Mouse (Mus musculus) liver, postnatal 0 days (tissue): ENCODE data around the gene Cox7a1. TPM values are rescaled to one million over a fixed set of nuclear protein-coding genes. Genes with fewer than 3 reads are reported as not detected.
A peak's percentile ranks its signal among the peaks of the same experiment; 100 is the strongest.

ENCODE experiments used
- ATAC-seq: fragments of 200-750 bp; cut with Nextera tagmentation; 2 replicates; pipeline ENCODE4 v1.8.0; 2017; ENCODE audit warnings: mild to moderate bottlenecking, moderate library complexity
- DNase-seq: peaks from one replicate; pipeline ENCODE4 v3.0.0-alpha.2; 2016
- H3K27ac ChIP-seq: fragments of 300-500 bp; sonication (generic); 2 replicates; pipeline ENCODE4 v1.5.1; 2014; ENCODE audit warnings: antibody characterized with exemption, moderate library complexity, mild to moderate bottlenecking, low read depth
- H3K27me3 ChIP-seq: fragments of 300-500 bp; sonication (generic); 2 replicates; pipeline ENCODE4 v1.6.1; 2014; ENCODE audit warnings: low read length, control low read depth, mixed read lengths; ENCODE audit not compliant: insufficient read depth
- H3K36me3 ChIP-seq: fragments of 300-500 bp; sonication (generic); replicated peaks from 2 replicates; pipeline ENCODE4 v1.6.1; 2014; ENCODE audit warnings: mild to moderate bottlenecking, control low read depth, low read length, moderate library complexity, mixed read lengths; ENCODE audit not compliant: insufficient read depth
- H3K4me1 ChIP-seq: fragments of 300-500 bp; sonication (generic); 2 replicates; pipeline ENCODE4 v1.6.1; 2014; ENCODE audit warnings: antibody characterized with exemption, mild to moderate bottlenecking, control low read depth; ENCODE audit not compliant: insufficient read depth
- H3K4me2 ChIP-seq: fragments of 300-500 bp; sonication (generic); 2 replicates; pipeline ENCODE4 v1.6.1; 2014; ENCODE audit warnings: low read depth, mild to moderate bottlenecking, low read length, moderate library complexity, mixed read lengths
- H3K4me3 ChIP-seq: fragments of 300-500 bp; sonication (generic); 2 replicates; pipeline ENCODE4 v1.5.1; 2014; ENCODE audit warnings: low read depth, low read length
- H3K9ac ChIP-seq: fragments of 300-500 bp; sonication (generic); replicated peaks from 2 replicates; pipeline ENCODE4 v1.6.1; 2014; ENCODE audit warnings: mild to moderate bottlenecking, moderate library complexity
- H3K9me3 ChIP-seq: fragments of 300-500 bp; sonication (generic); 2 replicates; pipeline ENCODE4 v1.6.1; 2016; ENCODE audit warnings: mild to moderate bottlenecking, control low read depth, low read length, mixed read lengths
- CTCF ChIP-seq: sonication (generic); IDR thresholded peaks from 2 replicates; pipeline ENCODE4 v1.5.1; 2016; ENCODE audit warnings: antibody characterized with exemption, low read depth
- EP300 ChIP-seq: IDR thresholded peaks from 2 replicates; pipeline ENCODE4 v1.6.1; 2016; ENCODE audit warnings: antibody characterized with exemption, low read depth, mild to moderate bottlenecking
- WGBS: fragments of 180-500 bp; shearing (Covaris S2); extraction: QIAGEN DNeasy Blood & Tissue Kit; methylation state at CpG from one replicate; pipeline ENCODE4 v1.1.7; 2014; ENCODE audit not compliant: insufficient replicate concordance; 5-methylcytosine and 5-hydroxymethylcytosine counted together
- polyA plus RNA-seq: library from polyadenylated mRNA; unstranded; fragments of >200 nt; fragmentation: Nextera tagmentation; extraction: Ambion mirVana; gene quantifications from 2 replicates; pipeline ENCODE4 v1.2.1, GENCODE M21; 2015

Gene Cox7a1
- polyA plus RNA-seq, 1 experiment from 2014 or later: 7.0 TPM

DNA sequence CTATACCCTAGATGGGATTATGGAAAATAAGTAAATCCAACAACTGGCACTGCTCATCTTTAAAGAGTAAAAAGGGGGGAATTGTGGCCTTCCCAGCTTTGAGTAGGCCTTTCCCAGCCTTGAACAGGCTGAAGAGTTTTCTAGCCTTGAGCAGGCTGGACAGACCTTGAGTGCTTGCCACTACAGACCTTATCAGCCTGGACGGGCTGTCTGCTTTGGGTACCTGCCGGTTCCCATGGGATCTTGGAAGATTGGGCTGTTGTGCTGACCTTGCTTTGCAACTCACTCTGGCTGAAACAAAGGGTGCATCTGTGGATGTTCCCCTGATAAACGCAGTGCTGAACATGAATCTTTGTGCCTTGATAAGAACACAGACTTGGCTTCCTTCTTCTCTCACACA is 29.9 kb downstream of the Cox7a1 start:
- Histone ChIP-seq H3K4me3 (no peak overlapping the region), H3K9ac (no peak overlapping the region), H3K4me2 (no peak overlapping the region), H3K9me3 (no peaks in the 10 kb centered on the region), H3K27me3 (no peaks in the 10 kb centered on the region), H3K4me1 (0 out of 2 replicates have a peak, but pooled peaks cover under 1% of the 10 kb centered on the region), H3K36me3 (no peaks in the 10 kb centered on the region), H3K27ac (no peak overlapping the region)
- WGBS: 80% methylated on average over 3 of the region's 3 CpGs
- TF ChIP-seq CTCF (no peak), EP300 (no peak)
- DNase-seq (no peak), ATAC-seq (no peak)

DNA sequence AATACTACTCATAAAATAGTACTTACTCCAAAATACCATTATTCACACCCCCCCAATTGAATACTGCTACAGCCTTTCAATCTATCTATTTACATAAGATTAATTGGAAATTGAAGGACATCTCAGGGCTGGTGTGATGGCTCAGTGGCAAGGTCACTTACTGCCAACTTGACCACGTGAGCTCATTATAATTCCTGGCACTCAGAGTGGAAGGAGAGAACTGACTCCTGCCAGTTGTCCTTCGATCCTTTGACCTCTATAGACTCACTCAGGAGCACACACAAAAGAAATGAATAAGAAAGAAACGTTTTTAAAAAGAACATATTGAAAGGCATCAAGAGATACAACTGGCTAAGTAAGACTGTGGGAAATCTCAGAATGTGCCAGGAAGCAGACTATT is 31.9 kb downstream of the Cox7a1 start:
- ATAC-seq (no peak), DNase-seq (no peak)
- 83% methylated on average over 3 of the region's 3 CpGs for WGBS
- Histone ChIP-seq H3K4me2 (no peak overlapping the region), H3K9ac (no peak overlapping the region), H3K4me1 (peaks cover 13% of the 10 kb centered on the region; the same call in 1 of the 2 replicates), H3K27me3 (no peaks in the 10 kb centered on the region), H3K27ac (no peak overlapping the region), H3K9me3 (no peaks in the 10 kb centered on the region), H3K4me3 (no peak overlapping the region), H3K36me3 (no peaks in the 10 kb centered on the region)
- TF ChIP-seq EP300: no peak

DNA sequence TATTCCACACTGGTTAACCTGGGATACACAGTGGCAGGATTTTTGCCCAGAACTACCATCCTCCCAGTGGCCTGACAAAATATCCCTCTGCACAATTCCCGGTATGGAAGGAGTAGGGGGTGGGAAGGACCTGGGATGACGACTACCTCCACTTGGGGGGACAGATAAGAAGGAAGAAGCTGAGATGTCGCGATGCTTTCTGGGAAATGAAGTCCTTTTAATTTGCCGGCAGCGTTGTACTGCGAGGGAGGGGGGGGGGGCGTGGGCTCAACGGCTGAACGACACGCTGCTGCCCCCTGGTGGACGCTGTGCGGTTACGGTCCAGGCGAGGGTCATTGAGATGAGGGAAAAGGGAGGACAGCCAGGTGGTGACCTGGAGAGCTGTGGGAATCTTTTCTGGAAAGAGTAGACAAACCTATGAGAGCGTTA is 32.8 kb downstream of the Cox7a1 start:
- peaks cover 13% of the 10 kb centered on the region; the same call in 1 of the 2 replicates for H3K4me1 ChIP-seq
- no peak overlapping the region for H3K9ac ChIP-seq
- peak; percentile 57 for ATAC-seq
- H3K9me3 ChIP-seq: no peaks in the 10 kb centered on the region
- WGBS: under 1% methylated on average over 16 of the region's 16 CpGs
- no peaks in the 10 kb centered on the region for H3K36me3 ChIP-seq
- TF ChIP-seq EP300 (no peak), CTCF (peak; percentile 97)
- peak overlapping the region; percentile 52 for H3K4me2 ChIP-seq
- no peak overlapping the region for H3K27ac ChIP-seq
- peak; percentile 91 for DNase-seq
- H3K27me3 ChIP-seq: no peaks in the 10 kb centered on the region
- no peak overlapping the region for H3K4me3 ChIP-seq

DNA sequence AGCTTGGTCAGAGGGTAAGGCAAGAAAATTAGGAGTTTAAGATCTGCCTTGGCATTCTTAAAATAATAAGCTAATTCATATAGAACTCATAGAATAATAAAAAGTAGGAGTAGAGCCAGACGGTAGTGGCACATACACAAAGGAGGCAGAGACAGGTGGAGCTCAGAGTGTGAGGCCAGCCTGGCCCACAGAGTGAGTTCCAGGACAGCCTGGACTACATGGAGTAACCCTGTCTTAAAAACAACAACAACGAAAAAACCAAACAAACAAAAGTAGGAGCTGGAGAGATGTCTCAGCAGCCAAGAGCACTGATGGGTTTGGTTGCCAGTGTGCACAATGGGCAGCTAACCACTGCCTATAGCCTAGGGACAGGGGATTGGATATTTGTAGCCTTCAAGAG is 33.3 kb downstream of the Cox7a1 start:
- Histone ChIP-seq H3K4me3 (no peak overlapping the region), H3K9me3 (no peaks in the 10 kb centered on the region), H3K36me3 (no peaks in the 10 kb centered on the region), H3K27me3 (no peaks in the 10 kb centered on the region), H3K4me1 (peaks cover 16% of the 10 kb centered on the region; the same call in 1 of the 2 replicates), H3K27ac (no peak overlapping the region), H3K9ac (no peak overlapping the region), H3K4me2 (no peak overlapping the region)
- no peak for TF ChIP-seq EP300
- no peak for TF ChIP-seq CTCF
- ATAC-seq (no peak), DNase-seq (no peak)
- 73% methylated on average over 2 of the region's 2 CpGs for WGBS

DNA sequence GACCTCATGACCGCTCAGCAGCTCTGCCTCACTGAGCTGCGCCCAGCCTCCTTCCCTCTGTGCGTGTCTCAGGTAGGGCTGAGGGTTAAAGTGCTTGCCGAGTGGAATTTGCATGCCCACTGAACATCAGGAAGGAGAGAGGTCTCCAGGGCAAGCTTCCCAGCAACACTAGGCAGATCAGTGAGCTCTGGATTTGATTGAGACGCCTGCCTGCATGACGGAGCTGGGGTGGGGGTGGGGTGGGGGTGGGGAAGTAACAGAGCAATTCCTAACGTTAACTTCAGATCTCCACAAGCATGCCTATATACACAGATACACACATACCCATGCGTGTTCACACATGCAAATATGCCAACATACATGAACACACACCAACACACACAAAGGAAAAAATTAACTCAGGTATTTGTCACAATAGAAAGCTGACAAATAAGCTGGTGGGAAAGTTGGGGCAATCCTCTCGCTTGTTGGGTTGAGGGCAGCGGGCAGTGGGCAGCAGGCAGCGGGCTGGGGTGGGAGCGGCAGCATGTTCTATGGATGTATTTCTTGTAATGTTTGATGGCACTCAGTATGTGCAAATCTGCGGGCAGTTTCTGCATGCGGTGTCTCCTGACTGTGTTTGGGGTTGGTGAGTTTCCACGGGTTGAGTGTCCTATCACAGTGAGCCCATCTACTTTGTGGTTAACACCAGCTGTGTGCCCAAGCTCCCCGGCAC is 35.5 kb downstream of the Cox7a1 start:
- Histone ChIP-seq H3K4me3 (peak overlapping the region; percentile 44), H3K4me1 (peaks cover 16% of the 10 kb centered on the region; the same call in 1 of the 2 replicates), H3K36me3 (no peaks in the 10 kb centered on the region), H3K27me3 (no peaks in the 10 kb centered on the region), H3K9me3 (no peaks in the 10 kb centered on the region), H3K27ac (peak overlapping the region; percentile 77), H3K9ac (peak overlapping the region; percentile 58), H3K4me2 (peak overlapping the region; percentile 83)
- DNase-seq (peak; percentile 68), ATAC-seq (peak; percentile 79)
- 3% methylated on average over 16 of the region's 16 CpGs for WGBS
- TF ChIP-seq EP300 (no peak), CTCF (no peak)

DNA sequence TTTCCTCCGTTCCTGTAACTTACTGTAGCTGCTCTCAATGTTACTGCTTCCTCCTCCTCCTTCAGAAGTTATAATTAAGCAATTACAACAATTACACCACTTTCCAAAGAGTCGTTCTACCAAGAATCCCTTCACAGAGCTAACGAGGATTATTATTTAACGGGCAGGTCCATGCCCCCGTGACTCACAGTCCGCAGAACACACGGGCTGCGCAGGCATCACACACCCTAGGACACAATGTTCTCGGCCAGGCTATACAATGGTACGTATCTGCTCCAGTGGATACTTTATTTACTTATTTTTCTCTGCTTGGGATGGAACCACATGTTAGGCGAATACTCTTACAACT is 36.0 kb downstream of the Cox7a1 start:
- Histone ChIP-seq H3K27me3 (no peaks in the 10 kb centered on the region), H3K27ac (peak overlapping the region; percentile 77)
- ATAC-seq: peak; percentile 85

More for the DNA sequence above, 36.0 kb downstream of the Cox7a1 start:
- Histone ChIP-seq H3K9me3 (no peaks in the 10 kb centered on the region), H3K4me2 (peak overlapping the region; percentile 83), H3K36me3 (no peaks in the 10 kb centered on the region), H3K4me1 (peaks cover 16% of the 10 kb centered on the region; the same call in 1 of the 2 replicates), H3K9ac (peak overlapping the region; percentile 58), H3K4me3 (peak overlapping the region; percentile 44)
- TF ChIP-seq CTCF: no peak
- peak; percentile 54; the same call in 1 of the 2 replicates for TF ChIP-seq EP300
- WGBS: 9% methylated on average over 11 of the region's 11 CpGs
- peak; percentile 38 for DNase-seq
